Mouse (Mus musculus) forebrain, embryonic 12.5 days (tissue): Measurements from ENCODE around the gene Mogs. TPM values are rescaled to one million over a fixed set of nuclear protein-coding genes. Genes with fewer than 3 reads are reported as not detected.

Experiments
- ATAC-seq: fragments of 200-750 bp; cut with Nextera tagmentation; 2 replicates; pipeline ENCODE4 v1.8.0; 2017; ENCODE audit warnings: moderate TSS enrichment; ENCODE audit not compliant: low FRiP score
- H3K27ac ChIP-seq: fragments of 300-500 bp; sonication (generic); 2 replicates; pipeline ENCODE4 v1.5.1; 2016; ENCODE audit warnings: mild to moderate bottlenecking
- H3K27me3 ChIP-seq: fragments of 300-500 bp; sonication (generic); 2 replicates; pipeline ENCODE4 v1.6.1; 2016; ENCODE audit warnings: mild to moderate bottlenecking
- H3K36me3 ChIP-seq: fragments of 300-500 bp; sonication (generic); replicated peaks from 2 replicates; pipeline ENCODE4 v1.6.1; 2016; ENCODE audit warnings: mild to moderate bottlenecking
- H3K4me1 ChIP-seq: fragments of 300-500 bp; sonication (generic); 2 replicates; pipeline ENCODE4 v1.6.1; 2016
- H3K4me2 ChIP-seq: fragments of 300-500 bp; sonication (generic); 2 replicates; pipeline ENCODE4 v1.6.1; 2016; ENCODE audit warnings: mild to moderate bottlenecking, moderate library complexity
- H3K4me3 ChIP-seq: fragments of 300-500 bp; sonication (generic); replicated peaks from 2 replicates; pipeline ENCODE4 v1.5.1; 2016; ENCODE audit warnings: mild to moderate bottlenecking
- H3K9ac ChIP-seq: fragments of 300-500 bp; sonication (generic); 2 replicates; pipeline ENCODE4 v1.6.1; 2016; ENCODE audit warnings: mild to moderate bottlenecking
- H3K9me3 ChIP-seq: fragments of 300-500 bp; sonication (generic); 2 replicates; pipeline ENCODE4 v1.6.1; 2016
- WGBS: fragments of 180-500 bp; shearing (Covaris S2); methylation state at CpG from one replicate; pipeline ENCODE4 v1.1.7; 2016; 5-methylcytosine and 5-hydroxymethylcytosine counted together
- polyA plus RNA-seq: library from polyadenylated mRNA; unstranded; fragments of >200 nt; fragmentation: Nextera tagmentation; extraction: Ambion mirVana; gene quantifications from 2 replicates; pipeline ENCODE4 v1.2.1, GENCODE M21; 2016

Gene Mogs
- polyA plus RNA-seq, 1 experiment from 2014 or later, result 38.6 TPM

DNA sequence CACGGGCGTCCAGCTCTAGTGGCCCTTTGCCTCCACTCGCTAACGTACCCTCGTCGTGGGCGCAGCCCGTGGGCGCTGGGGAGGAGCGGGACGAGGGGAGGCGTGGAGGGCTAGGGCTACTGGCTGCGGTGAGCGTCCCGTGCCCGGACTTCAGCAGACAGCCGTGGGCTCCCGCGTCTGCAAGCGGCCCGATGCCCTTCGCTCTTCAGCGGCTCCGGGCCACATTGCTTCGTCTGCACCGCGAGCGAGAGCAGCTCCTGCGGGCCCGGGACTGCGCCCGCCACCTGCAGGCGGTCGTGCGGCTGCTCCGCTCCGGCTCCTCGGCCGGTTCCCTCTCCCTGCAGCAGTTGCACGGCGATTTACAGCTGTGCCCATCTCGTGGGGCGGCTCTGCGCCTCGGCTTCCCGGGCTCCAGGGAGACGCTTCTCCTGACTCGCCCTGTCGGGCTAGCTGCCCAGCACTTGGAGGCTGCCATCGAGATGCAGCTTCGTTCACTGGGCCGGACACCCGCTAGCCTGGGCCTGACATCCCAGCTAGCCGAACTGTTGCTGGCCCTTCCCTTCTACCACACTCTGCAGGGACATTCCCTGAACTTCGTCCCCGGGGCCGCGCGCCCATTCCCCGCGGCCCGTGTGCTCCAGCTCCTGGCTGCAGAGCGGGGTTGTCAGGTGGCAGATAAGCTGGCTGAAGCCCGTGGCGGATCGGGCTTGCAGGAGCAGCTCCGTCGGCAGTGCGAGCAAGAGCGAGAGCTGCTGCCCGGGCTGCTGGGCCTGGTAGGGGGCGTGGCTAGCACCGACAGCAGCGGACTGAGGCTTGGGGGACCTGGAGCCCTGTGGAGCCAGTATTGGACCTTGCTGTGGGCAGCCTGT lies 13.4 kb upstream of the Mogs start:
- Histone ChIP-seq H3K9me3 (no peaks in the 10 kb centered on the region), H3K36me3 (no peaks in the 10 kb centered on the region), H3K4me2 (peak overlapping the region; percentile 94), H3K27me3 (peaks cover 24% of the 10 kb centered on the region), H3K27ac (peak overlapping the region; percentile 64), H3K9ac (peak overlapping the region; percentile 69), H3K4me1 (peaks cover 21% of the 10 kb centered on the region), H3K4me3 (peak overlapping the region; percentile 77)
- peak; percentile 78 for ATAC-seq
- WGBS, result under 1% methylated on average over 74 of the region's 74 CpGs

DNA sequence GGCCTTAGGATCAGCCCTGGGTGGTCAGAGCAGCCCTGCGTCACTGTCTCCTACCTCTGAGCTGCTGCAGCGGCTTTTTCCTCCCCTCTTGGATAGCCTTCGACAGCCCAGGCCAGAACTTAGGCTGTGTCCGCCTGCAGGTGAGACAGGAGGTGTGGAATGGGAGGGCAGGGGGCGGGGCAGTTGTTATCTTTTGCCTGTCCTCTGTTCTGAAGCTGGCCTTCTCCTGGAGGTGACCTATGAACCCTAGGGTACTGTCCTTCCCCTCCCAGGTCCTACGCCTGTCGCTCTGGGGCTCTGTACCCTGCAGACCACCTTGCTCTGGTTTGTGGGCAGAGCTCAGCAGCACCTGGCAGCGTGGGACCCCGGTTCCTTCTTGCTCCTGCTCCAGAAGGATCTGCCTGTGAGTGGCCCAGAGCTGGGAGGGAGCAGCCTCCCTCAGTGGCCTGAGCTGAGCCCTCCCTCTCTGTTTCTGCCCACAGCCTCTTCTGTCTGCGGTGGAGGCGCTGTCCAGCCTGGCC lies 12.1 kb upstream of the Mogs start:
- Histone ChIP-seq H3K27ac (no peak overlapping the region), H3K4me3 (no peak overlapping the region; the same call in 1 of the 2 replicates), H3K9me3 (no peaks in the 10 kb centered on the region), H3K27me3 (peaks cover 24% of the 10 kb centered on the region), H3K4me2 (peak overlapping the region; percentile 94), H3K9ac (peak overlapping the region; percentile 69), H3K4me1 (peaks cover 28% of the 10 kb centered on the region), H3K36me3 (no peaks in the 10 kb centered on the region)
- ATAC-seq, result no peak
- 40% methylated on average over 11 of the region's 11 CpGs for WGBS

DNA sequence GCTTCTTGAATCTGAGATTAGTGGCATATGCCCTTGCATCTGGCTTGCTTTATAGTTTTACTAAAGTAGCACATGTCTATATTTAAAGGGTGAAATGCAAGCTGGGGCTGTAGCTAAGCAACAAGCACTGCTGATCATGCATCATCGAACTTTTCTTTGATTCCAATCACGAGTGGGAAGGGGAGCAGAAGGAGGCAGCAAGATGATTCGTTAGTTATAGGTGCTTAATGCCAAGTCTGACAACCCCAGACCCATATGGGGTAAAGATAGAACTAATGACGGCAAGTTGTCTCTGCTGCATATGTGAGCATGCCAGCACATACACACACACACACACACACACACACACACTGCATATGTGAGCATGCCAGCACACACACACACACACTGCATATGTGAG lies 11.1 kb upstream of the Mogs start:
- WGBS, result 68% methylated on average over 4 of the region's 4 CpGs
- H3K4me1 ChIP-seq, result peaks cover 34% of the 10 kb centered on the region
- H3K4me3 ChIP-seq, result no peak overlapping the region
- no peaks in the 10 kb centered on the region for H3K9me3 ChIP-seq
- ATAC-seq, result no peak
- H3K9ac ChIP-seq, result no peak overlapping the region
- no peak overlapping the region for H3K27ac ChIP-seq
- no peak overlapping the region for H3K4me2 ChIP-seq
- peaks cover 24% of the 10 kb centered on the region for H3K27me3 ChIP-seq
- no peaks in the 10 kb centered on the region for H3K36me3 ChIP-seq

DNA sequence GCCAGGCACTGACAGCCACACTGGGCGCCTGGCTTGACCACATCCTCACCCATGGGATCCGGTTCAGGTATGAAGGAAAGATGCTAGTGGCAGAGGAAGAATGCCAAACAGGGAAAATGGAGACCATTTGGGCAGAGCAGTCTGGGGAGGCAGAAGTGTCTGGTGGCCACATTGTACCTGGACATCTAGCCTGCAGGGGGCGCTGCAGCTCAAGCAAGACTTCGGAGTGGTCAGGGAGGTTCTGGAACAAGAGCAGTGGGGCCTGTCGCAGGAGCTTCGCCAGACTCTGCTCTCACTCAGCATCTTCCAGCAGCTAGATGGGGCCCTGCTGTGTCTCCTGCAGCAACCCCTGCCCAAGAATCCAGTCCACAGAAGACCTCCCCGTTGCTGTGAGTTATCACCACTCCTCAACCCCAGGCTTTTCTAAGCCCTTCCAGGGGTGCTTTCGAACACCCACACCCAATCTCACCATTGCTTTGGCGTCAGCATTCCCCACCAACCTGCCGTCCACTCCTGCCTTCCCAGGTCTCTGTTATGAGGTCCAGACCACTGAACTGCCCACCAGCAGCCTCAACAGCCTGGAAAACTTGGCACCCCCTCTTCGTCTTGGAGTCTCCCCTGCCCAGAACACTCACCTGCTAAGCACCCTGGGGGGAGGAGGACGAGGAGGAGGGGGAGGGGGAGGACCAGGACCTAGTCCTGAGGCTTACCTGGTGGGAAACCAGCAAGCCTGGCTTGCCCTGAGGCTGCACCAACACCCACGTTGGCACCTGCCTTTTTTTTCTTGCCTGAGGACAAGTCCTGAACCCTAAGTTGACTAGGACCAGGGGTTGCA lies 7.5 kb upstream of the Mogs start:
- peak overlapping the region; percentile 91 for H3K4me3 ChIP-seq
- peak; percentile 51; the same call in 1 of the 2 replicates for ATAC-seq
- 0 out of 2 replicates have a peak overlapping the region, but pooled peaks have one; percentile 78 for H3K27ac ChIP-seq
- H3K4me1 ChIP-seq, result peaks cover 31% of the 10 kb centered on the region
- H3K4me2 ChIP-seq, result peak overlapping the region; percentile 90
- H3K36me3 ChIP-seq, result peaks cover 5% of the 10 kb centered on the region; the same call in 1 of the 2 replicates
- no peaks in the 10 kb centered on the region for H3K9me3 ChIP-seq
- peaks cover 8% of the 10 kb centered on the region for H3K27me3 ChIP-seq
- H3K9ac ChIP-seq, result peak overlapping the region; percentile 89; the same call in 1 of the 2 replicates
- WGBS, result 35% methylated on average over 13 of the region's 13 CpGs

DNA sequence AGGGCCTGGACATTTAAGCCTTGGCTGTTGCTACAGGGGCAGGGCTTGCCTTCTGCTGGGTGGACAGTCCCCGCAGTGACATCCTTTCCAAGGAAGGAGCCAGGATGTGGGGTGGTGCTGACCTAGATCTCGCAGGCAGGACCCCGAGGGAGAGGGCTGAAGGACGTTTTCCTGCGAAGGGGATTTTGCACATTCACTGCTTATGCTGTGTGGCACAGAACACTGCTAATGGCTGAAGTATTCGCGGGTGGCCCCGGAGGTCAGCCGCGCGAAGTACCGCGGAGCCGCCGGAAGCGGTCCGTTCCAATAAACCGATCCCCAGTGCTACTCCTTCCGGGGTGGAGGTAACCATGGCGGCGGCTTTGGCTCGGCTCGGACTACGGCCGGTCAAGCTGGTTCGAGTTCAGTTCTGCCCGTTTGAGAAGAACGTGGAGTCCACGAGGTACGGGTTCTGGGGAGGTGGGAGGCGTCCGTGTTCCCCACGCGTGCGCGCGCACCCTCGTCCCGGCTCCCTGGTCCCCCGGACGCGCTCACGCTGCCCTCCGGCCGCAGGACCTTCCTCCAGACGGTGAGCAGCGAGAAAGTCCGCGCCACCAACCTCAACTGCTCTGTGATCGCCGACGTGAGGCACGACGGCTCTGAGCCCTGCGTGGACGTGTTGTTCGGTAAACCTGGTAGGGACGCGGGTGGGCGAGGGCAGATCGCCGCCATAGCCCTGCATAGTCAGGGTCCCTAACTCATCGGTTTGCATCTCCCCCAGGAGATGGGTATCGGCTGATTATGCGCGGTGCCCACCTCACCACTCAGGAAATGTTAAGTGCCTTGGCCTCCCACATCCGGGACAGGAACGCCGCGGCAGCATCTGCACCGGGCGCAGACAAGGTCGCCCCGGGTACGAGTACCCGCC lies 6.3 kb upstream of the Mogs start, which contains the start of gene Mrpl53:
Mrpl53 (plus strand) TSS at position 279 of the 907 bp plus-strand sequence.
- Histone ChIP-seq H3K36me3 (peaks cover 5% of the 10 kb centered on the region; the same call in 1 of the 2 replicates), H3K9me3 (no peaks in the 10 kb centered on the region), H3K4me3 (peak within 1 kb of the TSS; percentile 91), H3K9ac (peak within 1 kb of the TSS; percentile 89), H3K4me2 (peak within 1 kb of the TSS; percentile 90), H3K4me1 (peaks cover 23% of the 10 kb centered on the region), H3K27me3 (no peaks in the 10 kb centered on the region), H3K27ac (peak within 1 kb of the TSS; percentile 78)
- peak; percentile 86 for ATAC-seq
- under 1% methylated on average over 76 of the region's 76 CpGs for WGBS

DNA sequence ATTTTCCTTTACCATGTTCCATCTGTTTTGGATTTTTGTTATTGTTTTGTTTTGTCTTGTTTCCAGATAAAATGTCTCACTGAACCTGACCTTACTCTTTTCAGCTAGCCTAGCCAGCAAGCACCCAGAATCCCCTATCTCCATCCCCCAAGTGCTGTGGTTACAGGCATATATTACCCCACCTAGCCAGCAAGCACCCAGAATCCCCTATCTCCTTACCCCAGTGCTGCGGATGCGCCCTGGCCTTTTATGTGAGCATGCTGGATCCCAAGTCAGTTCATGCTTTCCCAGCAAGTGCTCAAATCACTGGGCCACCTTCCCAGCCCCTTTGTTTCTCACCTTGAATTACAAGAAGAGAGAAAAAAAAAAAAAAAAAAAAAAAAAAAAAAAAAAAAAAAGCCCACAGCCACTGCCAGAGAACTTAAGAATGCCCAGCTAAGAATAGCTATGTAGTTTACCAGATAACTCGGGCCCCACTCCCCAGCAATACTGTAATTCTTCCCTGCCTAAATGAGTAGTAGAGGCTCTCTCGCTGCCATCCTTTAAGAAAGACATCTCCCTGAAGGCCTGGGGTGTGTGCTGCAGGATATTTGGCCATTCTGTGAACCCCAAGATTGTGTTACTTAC lies 3.7 kb upstream of the Mogs start:
- H3K9ac ChIP-seq, result no peak overlapping the region
- H3K4me3 ChIP-seq, result no peak overlapping the region
- no peak for ATAC-seq
- peaks cover 5% of the 10 kb centered on the region; the same call in 1 of the 2 replicates for H3K36me3 ChIP-seq
- no peaks in the 10 kb centered on the region for H3K9me3 ChIP-seq
- WGBS, result 86% methylated on average over 4 of the region's 4 CpGs
- H3K27ac ChIP-seq, result no peak overlapping the region
- no peak overlapping the region for H3K4me2 ChIP-seq
- H3K4me1 ChIP-seq, result peaks cover 39% of the 10 kb centered on the region
- H3K27me3 ChIP-seq, result no peaks in the 10 kb centered on the region

DNA sequence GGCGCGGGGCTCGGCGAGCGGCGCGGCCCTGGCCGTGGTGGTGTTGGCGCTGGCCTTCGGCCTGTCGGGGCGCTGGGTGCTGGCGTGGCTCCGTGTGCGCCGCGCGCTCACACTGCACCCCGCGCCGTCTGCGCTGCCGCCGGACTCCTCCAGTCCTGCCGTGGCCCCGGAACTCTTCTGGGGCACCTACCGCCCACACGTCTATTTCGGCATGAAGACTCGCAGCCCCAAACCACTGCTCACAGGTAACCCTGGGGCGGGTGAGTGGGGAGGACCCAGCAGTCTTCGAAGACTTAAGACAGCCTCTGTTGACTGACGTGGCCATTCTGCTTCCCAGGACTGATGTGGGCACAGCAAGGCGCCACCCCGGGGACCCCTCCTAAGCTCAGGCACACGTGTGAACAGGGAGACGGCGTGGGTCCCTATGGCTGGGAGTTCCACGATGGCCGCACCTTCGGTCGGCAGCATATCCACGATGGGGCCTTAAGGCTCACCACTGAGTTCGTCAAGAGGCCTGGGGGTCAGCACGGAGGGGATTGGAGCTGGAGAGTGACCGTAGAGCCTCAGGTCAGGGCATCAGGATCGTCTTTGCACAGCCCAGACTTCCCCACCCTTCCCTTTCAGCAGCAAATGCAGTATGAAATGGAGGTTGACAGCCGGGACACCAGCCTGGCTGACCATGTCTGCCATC lies 531 bp downstream of the Mogs start:
- peaks cover 34% of the 10 kb centered on the region for H3K36me3 ChIP-seq
- WGBS, result 3% methylated on average over 27 of the region's 48 CpGs
- H3K4me1 ChIP-seq, result peaks cover 44% of the 10 kb centered on the region
- H3K9ac ChIP-seq, result peak overlapping the region; percentile 92
- no peaks in the 10 kb centered on the region for H3K27me3 ChIP-seq
- peak overlapping the region; percentile 79 for H3K27ac ChIP-seq
- no peaks in the 10 kb centered on the region for H3K9me3 ChIP-seq
- H3K4me2 ChIP-seq, result peak overlapping the region; percentile 96
- H3K4me3 ChIP-seq, result peak overlapping the region; percentile 83
- ATAC-seq, result peak; percentile 75

DNA sequence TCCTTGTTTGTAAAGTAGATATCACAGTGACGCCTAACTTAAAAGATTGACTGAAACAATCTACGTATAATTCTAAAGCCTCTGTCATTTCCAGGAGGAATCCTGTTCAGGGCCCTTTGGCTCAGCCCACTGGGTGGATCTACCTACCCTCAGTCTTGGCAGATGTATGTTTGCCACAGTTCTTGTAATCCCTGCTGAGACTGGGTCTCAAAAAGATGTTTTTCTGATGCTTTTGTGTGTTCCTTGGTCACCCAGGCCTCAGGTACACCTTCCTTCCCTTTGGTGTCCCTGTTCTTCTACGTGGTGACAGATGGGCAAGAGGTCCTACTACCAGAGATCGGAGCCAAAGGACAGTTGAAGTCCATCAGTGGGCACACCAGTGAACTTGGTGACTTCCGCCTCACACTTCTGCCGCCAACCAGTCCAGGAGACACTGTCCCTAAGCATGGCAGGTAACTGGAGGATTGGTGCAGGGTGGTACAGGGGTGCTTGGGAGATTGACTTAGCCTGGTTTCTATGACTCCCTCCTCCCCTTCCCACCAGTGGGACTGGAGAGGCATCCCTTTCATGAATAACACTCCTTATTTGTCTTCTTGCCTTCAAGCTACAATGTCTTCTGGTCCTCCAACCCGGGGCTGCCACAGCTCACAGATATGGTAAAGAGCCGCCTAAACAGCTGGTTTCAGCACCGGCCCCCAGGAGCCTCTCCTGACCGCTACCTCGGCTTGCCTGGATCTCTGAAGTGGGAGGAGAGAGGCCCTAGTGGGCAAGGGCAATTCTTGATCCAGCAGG lies 1.3 kb downstream of the Mogs start:
- Histone ChIP-seq H3K4me2 (peak overlapping the region; percentile 96), H3K9me3 (no peaks in the 10 kb centered on the region), H3K4me1 (peaks cover 44% of the 10 kb centered on the region), H3K27ac (no peak overlapping the region), H3K36me3 (peaks cover 29% of the 10 kb centered on the region), H3K4me3 (peak overlapping the region; percentile 83), H3K9ac (peak overlapping the region; percentile 92), H3K27me3 (no peaks in the 10 kb centered on the region)
- WGBS, result 88% methylated on average over 11 of the region's 11 CpGs
- no peak for ATAC-seq

DNA sequence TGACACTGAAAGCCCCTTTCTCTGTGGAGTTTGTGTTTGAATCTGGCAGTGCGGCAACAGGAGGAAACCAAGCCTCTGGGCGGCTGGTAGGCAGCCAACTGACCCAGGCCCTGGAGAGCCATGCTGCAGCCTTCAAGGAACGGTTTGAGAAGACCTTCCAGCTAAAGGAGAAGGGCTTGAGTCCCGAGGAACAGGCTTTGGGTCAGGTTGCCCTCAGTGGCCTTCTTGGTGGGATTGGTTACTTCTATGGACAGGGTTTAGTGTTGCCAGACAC lies 1.8 kb downstream of the Mogs start:
- Histone ChIP-seq H3K36me3 (peaks cover 29% of the 10 kb centered on the region), H3K9ac (no peak overlapping the region), H3K4me1 (peaks cover 45% of the 10 kb centered on the region), H3K27me3 (no peaks in the 10 kb centered on the region), H3K9me3 (no peaks in the 10 kb centered on the region), H3K4me2 (peak overlapping the region; percentile 6; the same call in 1 of the 2 replicates), H3K27ac (no peak overlapping the region), H3K4me3 (peak overlapping the region; percentile 83; the same call in 1 of the 2 replicates)
- WGBS, result 91% methylated on average over 4 of the region's 4 CpGs
- ATAC-seq, result no peak

DNA sequence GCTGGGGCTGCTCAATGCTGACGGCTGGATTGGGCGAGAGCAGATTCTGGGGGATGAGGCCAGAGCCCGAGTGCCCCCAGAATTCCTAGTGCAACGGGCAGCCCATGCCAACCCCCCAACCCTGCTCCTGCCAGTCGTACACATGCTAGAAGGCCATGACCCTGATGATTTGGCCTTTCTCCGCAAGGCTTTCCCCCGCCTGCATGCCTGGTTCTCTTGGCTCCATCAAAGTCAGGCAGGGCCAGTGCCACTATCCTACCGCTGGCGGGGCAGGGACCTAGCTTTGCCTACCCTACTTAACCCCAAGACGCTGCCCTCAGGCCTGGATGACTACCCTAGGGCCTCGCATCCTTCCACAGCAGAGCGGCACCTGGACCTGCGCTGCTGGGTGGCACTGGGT lies 2.3 kb downstream of the Mogs start:
- Histone ChIP-seq H3K27ac (no peak overlapping the region), H3K27me3 (no peaks in the 10 kb centered on the region), H3K9ac (no peak overlapping the region), H3K4me1 (peaks cover 50% of the 10 kb centered on the region), H3K4me2 (no peak overlapping the region), H3K36me3 (peaks cover 29% of the 10 kb centered on the region), H3K4me3 (no peak overlapping the region), H3K9me3 (no peaks in the 10 kb centered on the region)
- 91% methylated on average over 13 of the region's 13 CpGs for WGBS
- no peak for ATAC-seq
